Mouse (Mus musculus) kidney, adult 2 months (tissue): Measurements from ENCODE around the gene Far2. TPM values are rescaled to one million over a fixed set of nuclear protein-coding genes. Genes with fewer than 3 reads are reported as not detected.

Source experiments
- DNase-seq: peaks from one replicate; pipeline ENCODE4 v3.0.0; 2021
- H3K27ac ChIP-seq: fragments of 200-500 bp; 2 replicates; pipeline ENCODE4 v1.5.1; 2012; ENCODE audit warnings: low read depth, low read length, control low read depth, inconsistent platforms; ENCODE audit not compliant: insufficient read depth
- H3K27me3 ChIP-seq: fragments of 200-500 bp; replicated peaks from 2 replicates; pipeline ENCODE4 v1.6.1; 2012; ENCODE audit warnings: mild to moderate bottlenecking, moderate library complexity, low read length, inconsistent platforms; ENCODE audit not compliant: control insufficient read depth, insufficient read depth
- H3K36me3 ChIP-seq: fragments of 200-500 bp; 2 replicates; pipeline ENCODE4 v1.6.1; 2012; ENCODE audit warnings: mild to moderate bottlenecking, moderate library complexity, low read length, inconsistent platforms; ENCODE audit not compliant: control insufficient read depth, insufficient read depth
- H3K4me1 ChIP-seq: fragments of 200-500 bp; 2 replicates; pipeline ENCODE4 v1.6.1; 2011; ENCODE audit warnings: low read length; ENCODE audit not compliant: control insufficient read depth, insufficient read depth
- H3K4me3 ChIP-seq: fragments of 200-500 bp; 2 replicates; pipeline ENCODE4 v1.5.1; 2011; ENCODE audit warnings: mild to moderate bottlenecking, low read depth, low read length, control low read depth; ENCODE audit not compliant: insufficient read depth
- CTCF ChIP-seq: fragments of 200-500 bp; conservative IDR thresholded peaks from 2 replicates; pipeline ENCODE4 v1.5.1; 2011; ENCODE audit warnings: low read depth, mild to moderate bottlenecking, control low read depth, low read length, moderate library complexity, mixed read lengths; ENCODE audit not compliant: insufficient read depth, insufficient read length
- POLR2A ChIP-seq: fragments of 200-500 bp; IDR thresholded peaks from one replicate; pipeline ENCODE4 v1.6.1; 2011; ENCODE audit warnings: low read depth, low read length, control low read depth
- WGBS: fragments of 180-500 bp; shearing (Covaris S2); methylation state at CpG from one replicate; pipeline ENCODE4 v1.1.7; 2018; 5-methylcytosine and 5-hydroxymethylcytosine counted together
- polyA plus RNA-seq: library from polyadenylated mRNA; depleted of rRNA; stranded (reverse); fragments of >200 nt; gene quantifications from 2 replicates; pipeline ENCODE4 v1.2.3, GENCODE M21; 2012; rRNA removed

The Far2 gene
- polyA plus RNA-seq, 1 experiment, result 0.02 TPM

GRCm38 (mm10) chr6:148218235-148219076, 171.4 kb downstream of the Far2 start:
- Histone ChIP-seq H3K4me3 (no peak overlapping the region), H3K4me1 (no peaks in the 10 kb centered on the region; the same call in 1 of the 2 replicates), H3K27ac (no peak overlapping the region), H3K36me3 (0 out of 2 replicates have a peak, but pooled peaks cover 2% of the 10 kb centered on the region), H3K27me3 (no peaks in the 10 kb centered on the region)
- WGBS, result 85% methylated on average over 2 of the region's 2 CpGs
- no peak for TF ChIP-seq CTCF
- TF ChIP-seq POLR2A, result no peak
- no peak for DNase-seq

- DNase-seq, result no peak
- no peak for TF ChIP-seq POLR2A
- no peak for TF ChIP-seq CTCF
- Histone ChIP-seq H3K27me3 (no peaks in the 10 kb centered on the region), H3K4me3 (no peak overlapping the region), H3K4me1 (no peaks in the 10 kb centered on the region; the same call in 1 of the 2 replicates), H3K27ac (no peak overlapping the region), H3K36me3 (no peaks in the 10 kb centered on the region)
- WGBS, result 34% methylated on average over 2 of the region's 2 CpGs
Measured at GRCm38 (mm10) chr6:148222686-148223085, 175.6 kb downstream of the Far2 start.

DNA sequence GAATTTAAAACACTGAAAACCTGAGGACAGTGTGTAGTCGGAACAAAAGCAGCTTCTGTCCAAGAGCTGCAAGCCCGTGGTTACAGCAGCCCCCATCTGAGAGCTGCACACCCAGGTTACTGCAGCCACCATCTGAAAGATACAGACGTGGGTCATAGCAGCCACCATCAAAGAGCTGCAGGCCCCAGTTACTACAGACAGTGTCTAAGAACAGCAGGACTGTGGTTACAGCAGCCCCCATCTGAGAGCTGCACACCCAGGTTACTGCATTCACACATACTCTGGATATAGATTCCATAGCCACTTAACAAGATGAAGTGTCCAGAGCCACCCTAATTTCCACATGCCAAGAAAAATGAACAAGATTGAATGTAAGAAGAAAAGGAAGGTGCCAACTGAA, 180.5 kb downstream of the Far2 start:
- H3K27ac ChIP-seq, result no peak overlapping the region
- DNase-seq, result no peak
- H3K4me1 ChIP-seq, result no peaks in the 10 kb centered on the region
- WGBS, result 77% methylated on average over 3 of the region's 3 CpGs
- no peak overlapping the region for H3K4me3 ChIP-seq
- H3K36me3 ChIP-seq, result no peaks in the 10 kb centered on the region
- no peak for TF ChIP-seq CTCF
- no peak for TF ChIP-seq POLR2A
- no peaks in the 10 kb centered on the region for H3K27me3 ChIP-seq

Other genes with a start within 250 kb of the Far2 start
- gene Ergic2, start 165.1 kb downstream of the Far2 start, polyA plus RNA-seq, result 26.1 and 40.2 TPM in 2 replicates